Mouse (Mus musculus): ENCODE measurements around the gene Vax1. TPM values are rescaled to one million over a fixed set of nuclear protein-coding genes. Genes with fewer than 3 reads are reported as not detected.

Vax1 gene
- polyA plus RNA-seq, 1 experiment, result not detected

DNA sequence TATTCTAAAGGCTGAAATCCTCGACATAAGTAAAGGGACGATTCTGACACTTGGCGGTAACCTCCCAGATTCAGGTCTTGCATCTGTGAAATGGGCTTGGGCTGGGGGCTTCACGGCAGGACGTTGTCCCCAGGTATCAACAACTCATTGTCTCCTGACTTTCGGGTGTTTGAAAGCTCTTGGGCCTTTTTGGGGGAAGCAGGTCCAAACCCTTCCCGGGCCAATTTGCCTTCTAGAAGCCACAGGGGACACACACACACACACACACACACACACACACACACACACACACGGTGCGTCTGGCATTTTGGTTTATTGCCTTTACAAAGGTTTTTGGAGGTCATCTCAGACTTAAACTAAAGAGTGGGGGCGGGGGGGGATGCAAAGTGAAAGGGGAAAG is 23.6 kb upstream of the Vax1 start:
- H3K4me3 ChIP-seq (replicated peaks; ENCODE audit: extremely low read depth, low read depth, low read length), result no peak overlapping the region
- 3% methylated on average over 10 of the region's 10 CpGs for WGBS
- H3K4me1 ChIP-seq (ENCODE audit: control insufficient read depth, insufficient read depth, low read length), result 0 out of 2 replicates have a peak, but pooled peaks cover 2% of the 10 kb centered on the region
- TF ChIP-seq POLR2A (IDR thresholded peaks at IDR 0.05; ENCODE audit: borderline replicate concordance, extremely low read depth, low read depth, low read length) (no peak), CTCF (IDR thresholded peaks at IDR 0.05; ENCODE audit: insufficient read depth, low read length) (no peak)
- DNase-seq, result no peak

- no peak overlapping the region for H3K4me3 ChIP-seq (replicated peaks; ENCODE audit: extremely low read depth, low read depth, low read length)
- 14% methylated on average over 2 of the region's 2 CpGs for WGBS
- TF ChIP-seq CTCF (IDR thresholded peaks at IDR 0.05; ENCODE audit: insufficient read depth, low read length), result no peak
- TF ChIP-seq POLR2A (IDR thresholded peaks at IDR 0.05; ENCODE audit: borderline replicate concordance, extremely low read depth, low read depth, low read length), result no peak
- no peak for DNase-seq
- 0 out of 2 replicates have a peak, but pooled peaks cover 2% of the 10 kb centered on the region for H3K4me1 ChIP-seq (ENCODE audit: control insufficient read depth, insufficient read depth, low read length)
Observed at GRCm38 (mm10) chr19:59192491-59192890, 22.6 kb upstream of the Vax1 start.

GRCm38 (mm10) chr19:59191123-59191505 is 21.3 kb upstream of the Vax1 start:
- no peak for DNase-seq
- H3K4me3 ChIP-seq (replicated peaks; ENCODE audit: extremely low read depth, low read depth, low read length), result no peak overlapping the region
- WGBS, result 16% methylated on average over 4 of the region's 4 CpGs
- 0 out of 2 replicates have a peak, but pooled peaks cover 2% of the 10 kb centered on the region for H3K4me1 ChIP-seq (ENCODE audit: control insufficient read depth, insufficient read depth, low read length)
- TF ChIP-seq POLR2A (IDR thresholded peaks at IDR 0.05; ENCODE audit: borderline replicate concordance, extremely low read depth, low read depth, low read length) (no peak), CTCF (IDR thresholded peaks at IDR 0.05; ENCODE audit: insufficient read depth, low read length) (no peak)

DNA sequence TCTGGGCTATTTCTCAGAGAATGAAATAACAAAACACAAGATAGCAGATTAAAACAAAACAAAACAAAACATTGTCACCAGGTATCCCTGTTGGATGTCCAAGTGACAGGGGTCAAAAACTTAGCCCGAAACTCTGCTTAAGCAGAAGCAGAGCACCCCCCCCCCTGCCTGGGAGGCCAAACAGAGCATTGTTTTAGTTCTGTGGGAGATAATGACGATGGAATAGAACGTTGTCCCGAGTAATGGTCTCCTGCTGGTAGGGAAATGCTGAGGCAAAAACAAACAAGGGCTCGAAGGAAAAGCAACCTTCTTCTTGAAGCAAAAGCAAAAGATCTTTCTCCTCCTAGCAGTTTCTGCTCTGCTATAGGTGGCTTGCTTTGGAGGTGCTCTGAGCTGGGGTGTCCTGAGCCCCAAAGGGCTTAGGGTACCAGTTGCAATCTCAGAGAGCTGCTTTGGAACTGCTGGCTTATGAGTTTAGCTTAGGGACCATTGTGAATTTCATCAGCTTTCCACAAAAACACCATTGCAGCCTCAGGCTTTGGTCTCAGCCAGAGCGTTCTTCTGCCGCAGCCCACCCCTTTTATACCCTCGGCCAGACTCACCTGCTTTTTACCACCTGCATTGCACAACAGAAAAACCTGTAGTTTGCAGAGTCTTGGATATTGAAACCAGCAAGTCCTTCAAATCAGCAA is 20.7 kb upstream of the Vax1 start:
- Histone ChIP-seq H3K4me3 (replicated peaks; ENCODE audit: extremely low read depth, low read depth, low read length) (no peak overlapping the region), H3K4me1 (ENCODE audit: control insufficient read depth, insufficient read depth, low read length) (0 out of 2 replicates have a peak, but pooled peaks cover 2% of the 10 kb centered on the region)
- no peak for DNase-seq
- WGBS, result 3% methylated on average over 8 of the region's 8 CpGs
- TF ChIP-seq POLR2A (IDR thresholded peaks at IDR 0.05; ENCODE audit: borderline replicate concordance, extremely low read depth, low read depth, low read length), result no peak

GRCm38 (mm10) chr19:59188981-59189380 is 19.1 kb upstream of the Vax1 start:
- DNase-seq, result no peak
- TF ChIP-seq POLR2A (IDR thresholded peaks at IDR 0.05; ENCODE audit: borderline replicate concordance, extremely low read depth, low read depth, low read length) (no peak), CTCF (IDR thresholded peaks at IDR 0.05; ENCODE audit: insufficient read depth, low read length) (no peak)
- 41% methylated on average over 4 of the region's 4 CpGs for WGBS
- Histone ChIP-seq H3K4me1 (ENCODE audit: control insufficient read depth, insufficient read depth, low read length) (0 out of 2 replicates have a peak, but pooled peaks cover 2% of the 10 kb centered on the region), H3K4me3 (replicated peaks; ENCODE audit: extremely low read depth, low read depth, low read length) (no peak overlapping the region)

- Histone ChIP-seq H3K4me3 (replicated peaks; ENCODE audit: extremely low read depth, low read depth, low read length) (no peak overlapping the region), H3K4me1 (ENCODE audit: control insufficient read depth, insufficient read depth, low read length) (no peaks in the 10 kb centered on the region)
- WGBS, result 25% methylated on average over 3 of the region's 3 CpGs
- no peak for DNase-seq
- TF ChIP-seq POLR2A (IDR thresholded peaks at IDR 0.05; ENCODE audit: borderline replicate concordance, extremely low read depth, low read depth, low read length) (no peak), CTCF (IDR thresholded peaks at IDR 0.05; ENCODE audit: insufficient read depth, low read length) (no peak)
Observed at GRCm38 (mm10) chr19:59184000-59184399, 14.1 kb upstream of the Vax1 start.

- TF ChIP-seq CTCF (IDR thresholded peaks at IDR 0.05; ENCODE audit: insufficient read depth, low read length), result no peak
- no peak for TF ChIP-seq POLR2A (IDR thresholded peaks at IDR 0.05; ENCODE audit: borderline replicate concordance, extremely low read depth, low read depth, low read length)
- Histone ChIP-seq H3K4me1 (ENCODE audit: control insufficient read depth, insufficient read depth, low read length) (peaks cover 12% of the 10 kb centered on the region), H3K4me3 (replicated peaks; ENCODE audit: extremely low read depth, low read depth, low read length) (no peak overlapping the region)
- WGBS, result 16% methylated on average over 6 of the region's 6 CpGs
- no peak for DNase-seq
Observed at GRCm38 (mm10) chr19:59173341-59174015, 3.6 kb upstream of the Vax1 start.

- H3K4me3 ChIP-seq (replicated peaks; ENCODE audit: extremely low read depth, low read depth, low read length), result no peak overlapping the region
- H3K4me1 ChIP-seq (ENCODE audit: control insufficient read depth, insufficient read depth, low read length), result peaks cover 12% of the 10 kb centered on the region
- DNase-seq, result no peak
- 3% methylated on average over 3 of the region's 3 CpGs for WGBS
- TF ChIP-seq POLR2A (IDR thresholded peaks at IDR 0.05; ENCODE audit: borderline replicate concordance, extremely low read depth, low read depth, low read length), result no peak
- no peak for TF ChIP-seq CTCF (IDR thresholded peaks at IDR 0.05; ENCODE audit: insufficient read depth, low read length)
Observed at GRCm38 (mm10) chr19:59172781-59173180, 2.9 kb upstream of the Vax1 start.

DNA sequence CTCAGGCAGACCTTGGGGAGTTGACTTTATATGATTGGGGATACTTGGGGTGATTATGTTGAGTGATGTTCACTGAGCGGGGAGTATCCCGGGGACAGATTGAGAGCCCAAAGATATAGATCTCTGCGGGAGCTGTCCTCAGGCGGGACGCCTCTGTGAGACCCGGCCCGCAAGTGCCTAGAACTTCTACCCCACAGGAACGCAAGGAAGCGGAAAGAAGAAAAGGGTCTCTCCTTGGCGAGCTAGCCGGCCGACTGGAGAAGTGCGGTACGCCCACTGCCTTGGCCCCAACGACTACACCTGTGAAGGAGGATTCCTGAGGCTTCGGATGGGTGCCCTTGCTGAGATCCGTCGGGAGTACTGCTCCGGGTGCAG is 2.0 kb upstream of the Vax1 start:
- TF ChIP-seq POLR2A (IDR thresholded peaks at IDR 0.05; ENCODE audit: borderline replicate concordance, extremely low read depth, low read depth, low read length), result no peak
- no peak for TF ChIP-seq CTCF (IDR thresholded peaks at IDR 0.05; ENCODE audit: insufficient read depth, low read length)
- WGBS, result 2% methylated on average over 19 of the region's 19 CpGs
- Histone ChIP-seq H3K4me1 (ENCODE audit: control insufficient read depth, insufficient read depth, low read length) (peaks cover 12% of the 10 kb centered on the region), H3K4me3 (replicated peaks; ENCODE audit: extremely low read depth, low read depth, low read length) (no peak overlapping the region)
- DNase-seq, result no peak

All from lung, adult 2 months (tissue).